Mouse (Mus musculus) E14TG2a.4 (cell line): ENCODE results near the gene Ak4.

Experiments
- CTCF ChIP-seq: conservative IDR thresholded peaks from 2 replicates; pipeline ENCODE4 v1.5.1; 2014; ENCODE audit warnings: low read length
- NANOG ChIP-seq: IDR thresholded peaks from 2 replicates; pipeline ENCODE4 v1.6.1; 2014; ENCODE audit warnings: borderline replicate concordance, low read length, mixed read lengths
- POU5F1 ChIP-seq: IDR thresholded peaks from 2 replicates; pipeline ENCODE4 v1.6.1; 2014; ENCODE audit warnings: low read length, borderline replicate concordance

DNA sequence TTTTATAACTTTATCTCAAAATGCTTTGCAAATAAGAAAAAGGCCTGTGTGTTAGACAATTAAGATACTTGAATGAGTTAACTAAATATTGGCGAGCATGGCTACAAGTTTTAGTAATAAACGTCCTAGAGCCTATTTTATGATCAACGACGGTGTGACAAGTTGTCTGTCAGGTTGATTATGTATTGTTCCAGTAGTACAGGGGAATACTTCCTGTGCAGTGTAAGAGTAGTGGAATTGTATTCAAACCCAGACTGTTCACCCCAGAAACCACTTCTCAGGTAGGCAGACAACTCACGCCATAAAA, 91.8 kb downstream of the Ak4 start:
- TF ChIP-seq CTCF (no peak), NANOG (no peak), POU5F1 (no peak)
